Mouse (Mus musculus) megakaryocyte, embryonic 14.5 days (primary cell): ENCODE data around the gene Sh3bgr. TPM values are rescaled to one million over a fixed set of nuclear protein-coding genes. Genes with fewer than 3 reads are reported as not detected.

Source experiments
- H3K27me3 ChIP-seq: replicated peaks from 2 replicates; pipeline ENCODE3; 2012; ENCODE audit warnings: inconsistent platforms
- H3K36me3 ChIP-seq: replicated peaks from 2 replicates; pipeline ENCODE3; 2012; ENCODE audit warnings: low read length, inconsistent platforms, mixed read lengths
- H3K4me1 ChIP-seq: 2 replicates; pipeline ENCODE4 v1.6.1; 2012; ENCODE audit warnings: inconsistent platforms
- H3K4me3 ChIP-seq: replicated peaks from 2 replicates; pipeline ENCODE3; 2012; ENCODE audit warnings: moderate library complexity, mild to moderate bottlenecking, inconsistent platforms
- H3K9me3 ChIP-seq: 2 replicates; pipeline ENCODE4 v1.6.1; 2012; ENCODE audit warnings: inconsistent platforms
- FLI1 ChIP-seq: IDR thresholded peaks from 2 replicates; pipeline ENCODE4 v1.6.1; 2012; ENCODE audit warnings: low read length, inconsistent platforms, mixed read lengths
- GATA1 ChIP-seq: IDR thresholded peaks from 3 replicates; pipeline ENCODE4 v1.6.1; 2012; ENCODE audit warnings: mixed read lengths, low read length, inconsistent platforms, borderline replicate concordance
- polyA plus RNA-seq: library from polyadenylated mRNA; stranded (reverse); fragments of >175 nt; gene quantifications from 2 replicates; pipeline ENCODE4 v1.2.3, GENCODE M21; 2012; ENCODE audit warnings: low replicate concordance; ENCODE audit not compliant: insufficient read depth

Gene Sh3bgr
- polyA plus RNA-seq: 2.8 TPM in 1 of 2 replicates, not detected in the other

DNA sequence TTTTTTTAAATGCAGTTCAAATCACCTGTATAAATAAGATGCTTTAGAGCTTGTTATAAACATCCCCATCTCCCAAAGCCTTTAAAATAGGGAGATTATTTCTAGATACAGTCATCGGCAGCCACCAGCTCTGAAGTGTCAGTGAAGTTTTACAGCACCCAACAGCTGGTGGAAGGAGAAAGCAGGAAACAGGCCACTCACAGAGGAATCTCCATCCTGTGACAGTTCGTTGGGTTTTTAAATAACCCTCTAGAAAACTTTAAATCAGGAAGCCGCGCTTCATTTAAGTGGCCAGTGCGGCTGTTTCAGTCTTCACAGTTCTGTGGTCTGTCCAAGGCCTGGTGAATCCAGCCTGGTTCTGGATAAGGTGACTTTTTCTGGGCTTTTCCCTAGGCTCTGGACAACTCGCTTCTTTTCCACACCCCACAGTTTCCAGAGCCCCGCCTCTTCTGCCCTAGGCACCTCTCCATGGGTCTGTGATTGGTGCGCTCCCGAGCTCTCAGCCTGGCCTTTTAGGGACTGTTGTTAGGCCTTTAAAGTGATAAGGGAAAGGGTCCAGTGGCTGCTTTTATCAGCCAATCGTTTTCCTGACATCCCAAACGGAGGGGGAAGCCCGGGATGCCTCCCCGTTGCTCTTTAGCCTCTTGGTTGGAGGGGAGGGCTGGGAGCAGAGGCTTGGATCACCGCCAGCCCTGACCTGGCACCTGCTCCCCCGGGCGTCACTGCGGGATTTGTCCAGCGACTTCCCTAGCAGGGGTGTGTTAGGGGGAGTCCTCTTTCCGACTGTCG is at the start of gene Sh3bgr:
Gene Sh3bgr (plus strand): TSS at position 538 of the 789 bp plus-strand sequence.
- no peaks in the 10 kb centered on the region for H3K36me3 ChIP-seq
- peaks cover 6% of the 10 kb centered on the region for H3K9me3 ChIP-seq
- TF ChIP-seq GATA1 (no peak), FLI1 (no peak)
- no peak within 1 kb of the TSS for H3K4me3 ChIP-seq
- H3K4me1 ChIP-seq: peaks cover 5% of the 10 kb centered on the region
- peaks cover 29% of the 10 kb centered on the region for H3K27me3 ChIP-seq

GRCm38 (mm10) chr16:96150995-96151394 is 49.3 kb upstream of the Sh3bgr start:
- Histone ChIP-seq H3K9me3 (no peaks in the 10 kb centered on the region), H3K36me3 (peaks cover 36% of the 10 kb centered on the region), H3K4me3 (no peak overlapping the region), H3K4me1 (peaks cover 32% of the 10 kb centered on the region), H3K27me3 (no peaks in the 10 kb centered on the region)
- no peak for TF ChIP-seq GATA1
- TF ChIP-seq FLI1: no peak

- no peaks in the 10 kb centered on the region for H3K9me3 ChIP-seq
- H3K27me3 ChIP-seq: no peaks in the 10 kb centered on the region
- H3K36me3 ChIP-seq: peaks cover 38% of the 10 kb centered on the region
- TF ChIP-seq GATA1 (no peak), FLI1 (no peak)
- H3K4me3 ChIP-seq: no peak overlapping the region
- peaks cover 26% of the 10 kb centered on the region for H3K4me1 ChIP-seq
Measured at GRCm38 (mm10) chr16:96151551-96151950, 48.7 kb upstream of the Sh3bgr start.

DNA sequence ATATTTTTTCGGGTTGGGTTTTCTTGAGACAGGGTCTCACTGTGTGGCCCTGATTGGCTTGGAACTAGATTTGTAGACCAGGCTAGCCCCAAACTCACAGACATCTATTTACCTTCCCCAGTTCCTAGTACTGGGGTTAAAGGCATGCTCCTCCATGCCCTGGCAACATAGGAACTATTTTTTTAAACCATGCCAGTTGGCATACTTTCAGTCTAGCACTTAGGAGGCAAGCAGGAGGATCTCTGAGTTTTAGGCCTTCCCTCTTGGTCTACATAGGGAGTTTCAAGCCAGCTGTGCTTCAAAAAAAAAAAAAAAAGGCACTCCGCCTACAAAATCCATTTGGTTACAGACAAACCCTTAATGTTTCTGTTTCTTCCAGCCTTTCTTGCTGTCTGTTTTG is 45.8 kb upstream of the Sh3bgr start:
- Histone ChIP-seq H3K9me3 (peaks cover 6% of the 10 kb centered on the region), H3K27me3 (peaks cover 8% of the 10 kb centered on the region), H3K4me3 (no peak overlapping the region), H3K4me1 (peaks cover 20% of the 10 kb centered on the region), H3K36me3 (peaks cover 63% of the 10 kb centered on the region)
- TF ChIP-seq GATA1: no peak
- no peak for TF ChIP-seq FLI1

GRCm38 (mm10) chr16:96156019-96156418 is 44.2 kb upstream of the Sh3bgr start:
- Histone ChIP-seq H3K4me3 (no peak overlapping the region), H3K9me3 (peaks cover 8% of the 10 kb centered on the region), H3K4me1 (peaks cover 17% of the 10 kb centered on the region), H3K36me3 (peaks cover 64% of the 10 kb centered on the region), H3K27me3 (peaks cover 11% of the 10 kb centered on the region)
- TF ChIP-seq FLI1: no peak
- TF ChIP-seq GATA1: no peak

DNA sequence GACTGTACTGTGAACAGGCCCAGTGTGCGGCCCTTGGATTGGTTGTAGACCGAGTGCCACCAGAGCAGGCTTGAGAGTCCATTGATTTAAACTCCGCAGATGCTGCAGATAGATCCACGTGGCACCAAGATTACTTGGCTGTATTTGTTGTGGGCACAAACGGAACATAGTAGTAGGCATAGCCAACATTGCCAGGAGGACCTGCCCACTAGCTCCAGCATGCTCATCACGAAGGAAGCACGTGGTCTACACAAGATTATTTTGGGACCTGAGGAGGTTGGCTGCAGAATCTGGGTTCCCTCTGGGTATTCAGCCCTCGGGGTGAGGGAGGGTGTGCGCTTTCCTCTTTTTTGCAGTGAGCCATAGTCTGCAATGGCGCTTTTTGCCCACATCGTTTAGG is 43.1 kb upstream of the Sh3bgr start:
- H3K27me3 ChIP-seq: peaks cover 11% of the 10 kb centered on the region
- no peak for TF ChIP-seq GATA1
- no peak for TF ChIP-seq FLI1
- no peak overlapping the region for H3K4me3 ChIP-seq
- H3K4me1 ChIP-seq: peaks cover 14% of the 10 kb centered on the region
- peaks cover 63% of the 10 kb centered on the region for H3K36me3 ChIP-seq
- H3K9me3 ChIP-seq: peaks cover 8% of the 10 kb centered on the region

- Histone ChIP-seq H3K9me3 (peaks cover 8% of the 10 kb centered on the region), H3K27me3 (peaks cover 16% of the 10 kb centered on the region), H3K36me3 (peaks cover 50% of the 10 kb centered on the region), H3K4me1 (peaks cover 14% of the 10 kb centered on the region), H3K4me3 (no peak overlapping the region)
- TF ChIP-seq FLI1 (no peak), GATA1 (no peak)
Measured at GRCm38 (mm10) chr16:96158511-96159080, 41.7 kb upstream of the Sh3bgr start.

DNA sequence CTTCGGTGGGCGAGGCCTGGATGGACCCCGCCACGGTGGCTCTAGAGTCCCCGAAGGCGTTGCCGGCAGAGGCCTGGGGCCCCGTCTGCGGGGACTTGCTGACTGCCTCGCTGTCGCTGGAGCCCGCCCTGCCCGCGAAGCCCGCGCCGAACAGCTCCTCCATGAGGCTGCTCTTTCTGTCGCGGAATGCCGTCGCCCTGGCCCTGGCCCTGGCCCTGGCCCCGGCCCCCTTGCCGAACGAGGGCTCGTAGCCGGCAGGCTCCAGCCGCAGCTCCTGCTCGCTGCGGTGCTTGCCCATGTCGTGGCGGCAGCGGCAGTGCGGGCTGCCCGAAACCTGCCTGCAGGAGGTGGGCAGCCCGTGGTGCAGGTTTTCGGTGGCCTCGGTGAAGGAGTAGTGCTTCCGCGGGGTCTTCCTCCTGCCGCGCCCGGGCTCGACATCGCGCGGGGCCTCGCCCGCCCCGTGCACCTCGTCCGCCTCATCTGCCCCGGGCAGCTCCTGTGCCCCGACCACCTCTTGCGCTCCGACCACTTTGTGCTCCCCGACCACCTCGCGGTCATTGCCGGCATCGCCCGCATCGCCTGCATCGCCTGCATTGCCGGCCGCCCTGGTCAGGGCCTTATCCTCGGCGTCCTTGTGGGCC is 41.0 kb upstream of the Sh3bgr start:
- Histone ChIP-seq H3K4me3 (peak overlapping the region; percentile 77), H3K36me3 (peaks cover 44% of the 10 kb centered on the region), H3K9me3 (peaks cover 8% of the 10 kb centered on the region), H3K27me3 (peaks cover 16% of the 10 kb centered on the region), H3K4me1 (peaks cover 14% of the 10 kb centered on the region)
- TF ChIP-seq FLI1 (no peak), GATA1 (no peak)

- H3K36me3 ChIP-seq: peaks cover 39% of the 10 kb centered on the region
- peaks cover 14% of the 10 kb centered on the region for H3K4me1 ChIP-seq
- H3K9me3 ChIP-seq: peaks cover 8% of the 10 kb centered on the region
- H3K4me3 ChIP-seq: no peak overlapping the region
- H3K27me3 ChIP-seq: peaks cover 16% of the 10 kb centered on the region
- TF ChIP-seq GATA1: no peak
Measured at GRCm38 (mm10) chr16:96159794-96160346, 40.4 kb upstream of the Sh3bgr start.
